Mouse (Mus musculus): Measurements from ENCODE around the gene Amh.
A peak's percentile ranks its signal among the peaks of the same experiment; 100 is the strongest.
"Not testable (repeated sequence)": the region's sequence is repeated elsewhere in the genome, so short reads cannot be mapped to it uniquely, and the experiment has no call there.

Amh gene

GRCm38 (mm10) chr10:80808099-80808984, 3.3 kb downstream of the Amh start:
- DNase-seq (ENCODE audit: low read depth) = no peak

- DNase-seq (ENCODE audit: low read depth) = no peak
These were observed 4.1 kb downstream of the Amh start for GRCm38 (mm10) chr10:80808985-80809632.

GRCm38 (mm10) chr10:80810084-80810483, 5.0 kb downstream of the Amh start:
- DNase-seq (ENCODE audit: low read depth) = no peak

- no peak for DNase-seq (ENCODE audit: low read depth)
These were observed 7.5 kb downstream of the Amh start for GRCm38 (mm10) chr10:80812391-80813041.

DNA sequence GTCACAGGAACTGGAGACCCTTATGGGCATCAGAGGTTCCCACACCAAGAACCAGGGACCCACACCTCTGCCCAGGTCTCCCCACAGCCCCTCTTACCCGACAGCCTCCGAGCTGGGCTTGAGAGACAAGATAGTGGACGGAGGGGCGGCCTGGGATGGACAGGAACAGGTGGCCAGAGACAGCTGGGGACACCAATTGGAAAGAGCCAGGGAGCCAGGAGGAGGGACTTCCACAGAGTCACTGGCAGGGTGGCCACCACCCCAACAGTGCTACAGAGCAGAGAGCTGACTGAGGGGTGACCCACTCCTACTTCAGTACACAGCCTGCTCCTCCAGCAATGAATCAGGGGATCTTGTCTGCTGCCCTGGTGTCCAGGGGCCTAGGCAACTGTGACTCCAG, 8.3 kb downstream of the Amh start, which contains the start of gene Jsrp1:
Gene Jsrp1, minus strand, starts transcription at position 133 of the 400 bp plus-strand sequence.
- DNase-seq (ENCODE audit: low read depth) = no peak

- no peak for DNase-seq (ENCODE audit: low read depth)
These were observed 9.8 kb downstream of the Amh start for GRCm38 (mm10) chr10:80814800-80815199.

- DNase-seq (ENCODE audit: low read depth) = not testable (repeated sequence)
These were observed 11.3 kb downstream of the Amh start for GRCm38 (mm10) chr10:80816303-80816702.

- no peak for DNase-seq (ENCODE audit: low read depth)
These were observed 12.1 kb downstream of the Amh start for GRCm38 (mm10) chr10:80817164-80817563.

GRCm38 (mm10) chr10:80817955-80818354, 12.9 kb downstream of the Amh start:
- not testable (repeated sequence) for DNase-seq (ENCODE audit: low read depth)

GRCm38 (mm10) chr10:80818599-80819281, 13.7 kb downstream of the Amh start:
- peak; percentile 81 for DNase-seq (ENCODE audit: low read depth)

- no peak for DNase-seq (ENCODE audit: low read depth)
These were observed 14.4 kb downstream of the Amh start for GRCm38 (mm10) chr10:80819406-80819805.

- no peak for DNase-seq (ENCODE audit: low read depth)
These were observed 16.9 kb downstream of the Amh start for GRCm38 (mm10) chr10:80821991-80822390.

DNA sequence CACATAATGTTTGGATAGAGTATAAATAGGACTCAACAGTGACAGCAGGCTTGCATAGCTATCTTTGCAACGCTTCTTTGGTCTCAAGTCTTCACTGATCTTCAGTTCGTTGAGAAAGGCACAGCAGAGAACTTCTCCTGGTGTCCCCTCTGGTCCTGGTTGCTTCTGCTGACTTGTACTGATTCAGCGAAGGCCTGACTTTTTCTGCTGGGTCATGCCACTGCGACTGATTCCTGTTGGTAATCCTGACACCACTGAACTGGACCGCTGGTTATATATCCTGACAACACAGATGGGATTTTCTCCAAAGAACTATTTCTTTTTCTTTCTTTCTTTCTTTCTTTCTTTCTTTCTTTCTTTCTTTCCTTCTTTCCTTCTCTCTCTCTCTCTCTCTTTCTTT, 17.5 kb downstream of the Amh start:
- no peak for DNase-seq (ENCODE audit: low read depth)

DNA sequence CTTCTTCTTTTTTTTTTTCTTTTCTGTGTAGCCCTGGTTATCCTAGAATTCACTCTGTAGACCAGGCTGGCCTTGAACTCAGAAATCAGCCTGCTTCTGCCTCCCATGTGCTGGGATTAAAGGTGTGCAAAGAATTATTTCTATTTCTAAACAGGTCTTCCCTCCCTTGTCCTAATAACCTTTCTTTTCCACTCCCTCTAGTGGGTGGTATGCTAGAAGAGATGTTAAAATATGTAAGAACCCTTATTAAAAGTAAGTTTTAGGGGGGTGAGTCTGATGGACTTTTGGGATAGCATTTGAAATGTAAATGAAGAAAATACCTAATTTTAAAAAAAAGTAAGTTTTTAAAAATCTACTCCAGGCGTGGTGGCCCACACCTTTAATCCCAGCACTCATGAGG, 18.3 kb downstream of the Amh start:
- DNase-seq (ENCODE audit: low read depth) = no peak

- DNase-seq (ENCODE audit: low read depth) = no peak
These were observed 19.0 kb downstream of the Amh start for GRCm38 (mm10) chr10:80823847-80824643.

GRCm38 (mm10) chr10:80824827-80825226, 19.8 kb downstream of the Amh start:
- DNase-seq (ENCODE audit: low read depth) = no peak

- DNase-seq (ENCODE audit: low read depth) = peak; percentile 100
These were observed 21.4 kb downstream of the Amh start, which contains the start of gene Oaz1 for GRCm38 (mm10) chr10:80826151-80827062. Gene Oaz1 (plus strand): TSS chr10:80826656.

- DNase-seq (ENCODE audit: low read depth) = no peak
These were observed 22.2 kb downstream of the Amh start for GRCm38 (mm10) chr10:80827063-80827869.

DNA sequence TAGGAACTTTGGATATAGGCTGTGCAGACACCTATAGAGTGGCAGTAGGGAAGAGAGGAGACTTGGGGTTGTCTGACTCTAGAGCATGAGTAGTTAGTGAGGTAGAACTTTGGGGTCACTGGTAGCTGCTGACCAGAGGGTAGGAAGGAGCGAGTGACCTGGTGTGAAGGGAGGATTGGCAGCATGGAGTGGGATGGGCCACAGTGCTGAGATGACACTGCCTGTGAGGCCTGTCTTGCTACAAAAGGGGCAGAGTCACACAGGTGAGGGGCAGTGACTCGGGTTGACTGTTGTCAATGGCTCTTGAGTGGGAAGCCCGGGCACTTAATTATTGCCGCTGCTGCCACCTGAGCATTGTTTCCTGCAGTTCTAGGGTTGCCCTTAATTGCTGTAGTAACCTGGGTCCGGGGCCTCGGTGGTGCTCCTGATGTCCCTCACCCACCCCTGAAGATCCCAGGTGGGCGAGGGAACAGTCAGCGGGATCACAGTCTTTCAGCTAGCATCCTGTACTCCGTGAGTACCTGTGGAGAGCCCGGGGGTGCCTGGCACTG, 22.9 kb downstream of the Amh start:
- DNase-seq (ENCODE audit: low read depth) = no peak
